Mouse (Mus musculus) brain, embryonic 14.5 days (tissue): ENCODE data around the gene Tent4b.

Source experiments
- CTCF ChIP-seq: fragments of 200-500 bp; IDR thresholded peaks from 2 replicates; pipeline ENCODE4 v1.5.1; 2012; ENCODE audit warnings: inconsistent platforms, mild to moderate bottlenecking, moderate library complexity, borderline replicate concordance; ENCODE audit not compliant: insufficient read depth, insufficient read length; ENCODE audit errors: extremely low read depth
- POLR2A ChIP-seq: fragments of 200-500 bp; IDR thresholded peaks from 2 replicates; pipeline ENCODE4 v1.6.1; 2012; ENCODE audit warnings: mild to moderate bottlenecking, inconsistent platforms, borderline replicate concordance; ENCODE audit not compliant: poor library complexity, insufficient read depth, insufficient read length, severe bottlenecking; ENCODE audit errors: extremely low read depth

DNA sequence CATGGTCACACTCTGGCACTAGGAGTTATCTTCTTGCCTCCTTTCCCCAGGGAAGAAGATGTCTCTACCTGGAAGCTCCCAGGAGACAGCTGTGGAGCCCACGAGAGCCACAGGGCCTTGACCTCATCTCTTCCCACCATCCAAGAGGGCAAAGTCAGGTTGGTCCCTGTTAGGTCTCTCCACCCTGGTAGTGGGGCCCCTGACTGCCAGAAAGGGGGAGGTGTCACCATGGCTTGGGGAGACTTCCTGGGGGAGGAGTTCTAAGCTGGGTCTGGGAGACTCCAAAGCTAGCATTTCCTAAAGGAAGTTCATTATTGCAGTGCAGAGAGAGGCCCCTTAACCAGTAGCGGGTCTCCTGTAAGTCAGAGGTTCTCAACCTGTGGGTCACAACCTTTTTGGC, 96.0 kb downstream of the Tent4b start:
- TF ChIP-seq POLR2A (no peak), CTCF (no peak)
